Comparison of ENCODE assay signal across 9 mouse cellular contexts in the genomic region with DNA sequence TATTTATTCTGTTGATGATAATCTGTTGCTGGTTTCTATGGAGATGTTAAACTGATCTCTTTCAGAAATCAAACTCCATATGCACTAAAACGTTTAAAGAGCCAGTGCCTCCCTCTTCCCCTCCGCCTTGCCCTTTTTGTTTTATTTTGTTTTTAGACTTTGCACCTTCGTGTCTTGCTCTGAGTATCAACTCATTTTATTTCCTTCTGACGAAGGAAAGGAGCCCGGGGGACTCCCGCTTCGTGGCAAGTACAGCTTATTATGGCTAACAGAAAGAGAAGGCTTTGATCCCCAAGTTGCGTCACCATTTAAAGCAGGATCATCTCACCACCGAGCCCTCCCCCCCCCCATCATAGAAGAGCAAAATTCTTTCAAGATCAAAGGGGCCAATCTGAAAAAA. TPM values are rescaled to one million over a fixed set of nuclear protein-coding genes. Genes with fewer than 3 reads are reported as not detected.
DNase-seq lines count a peak whose midpoint lies in the region; ATAC-seq and TF ChIP-seq lines count a peak whose summit lies in the region.
"Had no signal": no experiment of that assay in that cellular context is flagged by ENCODE, and none has a peak within 500 bp of the region (broad histone marks: within the 10 kb centered on the region; RNA-seq: fewer than 3 reads in every experiment).

No protein-coding gene starts in this region.

- H3K27me3 ChIP-seq in heart, embryonic 16.5 days (ENCODE audit: control insufficient read depth, insufficient read depth, low read length), result peaks cover 25% of the 10 kb centered on the region
- peaks cover 95% of the 10 kb centered on the region for H3K27me3 ChIP-seq in embryonic facial prominence, embryonic 13.5 days
- peaks cover 26% of the 10 kb centered on the region for H3K27me3 ChIP-seq in hindbrain, embryonic 16.5 days (replicated peaks; ENCODE audit: control insufficient read depth, insufficient read depth, low read length)
- H3K27me3 ChIP-seq in myocyte (ENCODE audit: control insufficient read depth, insufficient read depth, insufficient read length), result peaks cover 34% of the 10 kb centered on the region

- no peak overlapping the region for H3ac ChIP-seq in myocyte (ENCODE audit: control insufficient read depth, insufficient read length)

- no peaks in the 10 kb centered on the region for H3K79me2 ChIP-seq in myocyte (ENCODE audit: control insufficient read depth, insufficient read depth)

- H3K4me3 ChIP-seq in heart, embryonic 16.5 days (ENCODE audit: low read length), result peak overlapping the region; percentile 89
- peak overlapping the region; percentile 61 for H3K4me3 ChIP-seq in embryonic facial prominence, embryonic 13.5 days
- peak overlapping the region; percentile 61; the same call in 1 of the 2 replicates for H3K4me3 ChIP-seq in hindbrain, embryonic 16.5 days (ENCODE audit: low read length)
- H3K4me3 ChIP-seq in myocyte, result no peak overlapping the region

- no peaks in the 10 kb centered on the region for H3K36me3 ChIP-seq in heart, embryonic 16.5 days (ENCODE audit: control insufficient read depth, insufficient read depth)
- H3K36me3 ChIP-seq in embryonic facial prominence, embryonic 13.5 days, result no peaks in the 10 kb centered on the region
- H3K36me3 ChIP-seq in hindbrain, embryonic 16.5 days (ENCODE audit: control insufficient read depth, insufficient read depth, low read length), result no peaks in the 10 kb centered on the region
- H3K36me3 ChIP-seq in myocyte (ENCODE audit: control insufficient read depth, insufficient read depth), result no peaks in the 10 kb centered on the region

- H3K9ac ChIP-seq in heart, embryonic 16.5 days (ENCODE audit: low read length), result peak overlapping the region; percentile 97
- H3K9ac ChIP-seq in embryonic facial prominence, embryonic 13.5 days, result no peak overlapping the region
- no peak overlapping the region for H3K9ac ChIP-seq in hindbrain, embryonic 16.5 days (ENCODE audit: low read depth, low read length)

- peak overlapping the region; percentile 83 for H3K4me2 ChIP-seq in heart, embryonic 16.5 days (ENCODE audit: low read depth, low read length)
- H3K4me2 ChIP-seq in embryonic facial prominence, embryonic 13.5 days, result peak overlapping the region; percentile 99
- peak overlapping the region; percentile 99 for H3K4me2 ChIP-seq in hindbrain, embryonic 16.5 days (ENCODE audit: low read length)
- H3K4me2 ChIP-seq in myocyte (ENCODE audit: low read depth), result peak overlapping the region; percentile 58

- intact Hi-C loops in heart, postnatal 25 days (cut with DNase I), result loop anchor here (2.0 kb wide), 2 partner anchors 25 to 61 kb away; no protein-coding TSS in a partner anchor

- peaks cover 44% of the 10 kb centered on the region for H3K4me1 ChIP-seq in heart, embryonic 16.5 days (ENCODE audit: control insufficient read depth, insufficient read depth, low read length)
- peaks cover 33% of the 10 kb centered on the region for H3K4me1 ChIP-seq in embryonic facial prominence, embryonic 13.5 days
- H3K4me1 ChIP-seq in hindbrain, embryonic 16.5 days (ENCODE audit: control insufficient read depth, insufficient read depth, low read depth, low read length), result peaks cover 38% of the 10 kb centered on the region

- TF ChIP-seq POLR2A in myocyte (IDR thresholded peaks at IDR 0.05; ENCODE audit: insufficient read length, low read depth), result no peak

- H3K9me3 ChIP-seq in heart, embryonic 16.5 days (replicated peaks; ENCODE audit: control insufficient read depth, low read length), result no peaks in the 10 kb centered on the region
- no peaks in the 10 kb centered on the region for H3K9me3 ChIP-seq in embryonic facial prominence, embryonic 13.5 days
- H3K9me3 ChIP-seq in hindbrain, embryonic 16.5 days (ENCODE audit: control insufficient read depth, low read length), result no peaks in the 10 kb centered on the region

- peak overlapping the region; percentile 99; the same call in 1 of the 2 replicates for H3K27ac ChIP-seq in heart, embryonic 16.5 days (ENCODE audit: low read length)
- H3K27ac ChIP-seq in embryonic facial prominence, embryonic 13.5 days, result no peak overlapping the region
- H3K27ac ChIP-seq in hindbrain, embryonic 16.5 days (ENCODE audit: low read depth, low read length), result no peak overlapping the region

- no peak for DNase-seq in heart, postnatal 25 days (ENCODE audit: low spot score)
- no peak for DNase-seq in right cerebral cortex, adult 2 months (ENCODE audit: low spot score in 2 of 2)
- no peak for DNase-seq in right cerebral cortex, postnatal 4 days
- no peak for DNase-seq in left cerebral cortex, adult 11 months (ENCODE audit: low spot score)
- DNase-seq: right cerebral cortex, adult 18-20 months had no signal

- WGBS in heart, embryonic 16.5 days, result 7% methylated on average over 9 of the region's 9 CpGs
- WGBS in embryonic facial prominence, embryonic 13.5 days, result 2% methylated on average over 9 of the region's 9 CpGs
- WGBS in hindbrain, embryonic 16.5 days, result under 1% methylated on average over 9 of the region's 9 CpGs

- ATAC-seq in heart, embryonic 16.5 days (replicated peaks; ENCODE audit: extremely low read depth, insufficient read depth, low FRiP score), result no peak
- ATAC-seq in embryonic facial prominence, embryonic 13.5 days (ENCODE audit: insufficient number of reproducible peaks, insufficient read depth, low FRiP score, low TSS enrichment, low read depth), result no peak
- no peak for ATAC-seq in hindbrain, embryonic 16.5 days

TF ChIP-seq in myocyte, 11 proteins besides CTCF, POLR2A, EP300 and RAD21:
- TF ChIP-seq E2F4 (IDR thresholded peaks at IDR 0.05; ENCODE audit: insufficient read depth), result no peak
- no peak for TF ChIP-seq TCF12 (IDR thresholded peaks at IDR 0.05; ENCODE audit: insufficient read depth, poor library complexity, severe bottlenecking)
- no peak for TF ChIP-seq SRF (IDR thresholded peaks at IDR 0.05; ENCODE audit: control insufficient read depth, insufficient read length, low read depth)
- no peak for TF ChIP-seq CEBPB (IDR thresholded peaks at IDR 0.05; ENCODE audit: insufficient read depth, poor library complexity, severe bottlenecking)
- TF ChIP-seq REST (IDR thresholded peaks at IDR 0.05; ENCODE audit: insufficient read depth, insufficient read length), result no peak
- no peak for TF ChIP-seq USF1 (IDR thresholded peaks at IDR 0.05; ENCODE audit: low read depth)
- TF ChIP-seq POLR2AphosphoS2 (IDR thresholded peaks at IDR 0.05; ENCODE audit: insufficient read length, low read depth), result no peak
- TF ChIP-seq MYOD1 (IDR thresholded peaks at IDR 0.05; ENCODE audit: control insufficient read depth in 1 of 3, insufficient read length in 2 of 3, low read depth in 2 of 3), result no peak
- no peak for TF ChIP-seq MYOG (IDR thresholded peaks at IDR 0.05; ENCODE audit: control insufficient read depth in 1 of 3, insufficient read depth in 1 of 3, insufficient read length in 2 of 3, low read depth in 2 of 3)
- no peak for TF ChIP-seq TCF3 (IDR thresholded peaks at IDR 0.05; ENCODE audit: insufficient read length, low read depth)

RNA-seq across cellular contexts. Expression of gene Casz1, which starts 3.2 kb away (rescaled TPM):
- polyA plus RNA-seq in heart, embryonic 16.5 days (2015; fragmentation: Nextera tagmentation; extraction: Ambion mirVana), result 22.4 and 25.7 TPM in 2 replicates
- 10 to 100 TPM; 42.1 to 44.7 TPM for total RNA-seq in heart, postnatal 25 days (2021)
- polyA plus RNA-seq in embryonic facial prominence, embryonic 13.5 days (2015; fragmentation: Nextera tagmentation; extraction: Ambion mirVana), result 4.0 and 4.2 TPM in 2 replicates
- polyA plus RNA-seq in hindbrain, embryonic 16.5 days (2015; fragmentation: Nextera tagmentation; extraction: Ambion mirVana), result 4.4 and 5.6 TPM in 2 replicates
- polyA plus RNA-seq in myocyte (2012; fragmentation: generic; extraction: Trizol), result 11.1 TPM
